Mouse (Mus musculus) small intestine, adult 2 months (tissue): ENCODE results near the gene Brinp1.

Experiments used
- CTCF ChIP-seq: fragments of 200-500 bp; IDR thresholded peaks from 2 replicates; pipeline ENCODE4 v1.5.1; 2012; ENCODE audit warnings: low read depth, mild to moderate bottlenecking, control low read depth, inconsistent platforms, low read length, moderate library complexity, mixed read lengths; ENCODE audit not compliant: insufficient replicate concordance, insufficient read length; ENCODE audit errors: extremely low read depth
- POLR2A ChIP-seq: fragments of 200-500 bp; IDR thresholded peaks from 2 replicates; pipeline ENCODE4 v1.6.1; 2012; ENCODE audit warnings: low read depth, mild to moderate bottlenecking, control low read depth, inconsistent platforms, low read length, moderate library complexity

- no peak for TF ChIP-seq CTCF
- no peak for TF ChIP-seq POLR2A
Measured at GRCm38 (mm10) chr4:68865135-68865767, 88.9 kb downstream of the Brinp1 start.
